Mouse (Mus musculus) spleen, adult 18-20 months (tissue): Measurements from ENCODE around the gene Apc2.

ENCODE experiments used
- DNase-seq, 2 experiments: peaks; one replicate each; pipeline ENCODE4 v3.0.0; 2022; ENCODE audit warnings: mixed read lengths in 2 of 2

The Apc2 gene

DNA sequence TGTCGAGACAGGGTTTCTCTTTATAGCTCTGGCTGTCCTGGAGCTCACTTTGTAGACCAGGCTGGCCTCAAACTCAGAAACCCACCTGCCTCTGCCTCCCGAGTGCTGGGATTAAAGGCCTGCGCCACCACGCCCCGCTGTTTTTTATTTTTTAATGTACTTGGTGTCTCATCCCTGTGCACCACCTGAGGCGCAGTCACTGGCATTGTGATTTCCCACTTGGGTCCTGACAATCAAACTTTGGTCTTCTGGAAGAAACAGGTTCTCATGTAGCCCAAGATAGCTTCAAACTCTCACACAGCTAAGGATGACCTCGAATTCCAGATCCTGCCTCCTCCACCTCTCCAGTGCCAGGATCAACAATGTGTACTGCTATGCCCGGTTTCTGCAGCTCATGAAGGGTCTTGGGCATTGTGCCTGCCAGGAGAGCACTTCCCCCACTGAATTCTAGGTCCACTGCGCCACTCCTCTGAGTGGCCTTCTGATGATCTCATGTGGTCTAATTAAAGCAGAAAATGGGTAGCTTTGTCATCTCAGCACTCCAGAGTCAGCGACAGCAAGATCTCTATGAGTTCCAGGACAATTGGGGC, 32.9 kb upstream of the Apc2 start:
- no peak for DNase-seq

DNA sequence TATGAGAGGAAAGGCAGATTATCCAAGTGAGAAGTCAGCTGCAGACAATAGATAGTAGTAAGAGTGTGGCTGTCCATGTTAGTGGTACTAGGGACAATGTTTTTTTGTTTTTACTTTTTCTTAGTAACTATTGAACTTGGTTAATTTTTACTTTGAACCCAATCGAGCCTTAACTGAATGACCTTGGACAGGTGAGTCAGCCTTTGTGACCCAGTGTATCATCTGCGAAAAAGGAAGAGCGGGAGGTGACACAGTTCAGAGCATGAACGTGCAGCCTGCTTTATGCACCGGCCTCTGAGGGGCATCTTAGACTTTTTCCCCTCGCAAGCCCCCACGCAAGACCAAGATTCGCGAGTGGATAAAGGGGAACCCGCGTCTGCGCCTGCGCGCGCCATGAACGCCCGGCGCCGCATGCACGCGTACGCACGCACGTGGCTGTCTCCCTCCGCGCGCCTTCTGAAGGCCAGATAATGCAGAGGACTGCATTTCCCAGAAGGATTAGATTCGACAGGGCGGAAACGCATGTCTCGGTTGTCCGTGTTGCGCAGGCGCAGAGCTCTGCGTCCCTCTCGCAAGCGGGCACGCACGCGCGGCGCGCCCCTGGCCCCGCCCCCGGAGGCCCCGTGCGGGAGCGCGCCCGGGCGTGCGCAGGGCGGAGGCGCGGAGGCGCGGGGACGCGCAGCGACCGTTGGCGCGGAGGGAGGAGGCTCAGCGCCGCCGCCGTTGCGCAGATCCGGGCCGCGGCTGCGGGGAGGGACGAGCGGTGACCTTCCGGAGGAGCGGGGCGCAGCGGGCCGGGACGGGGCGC, 31.2 kb upstream of the Apc2 start:
- DNase-seq, result peak; percentile 98

DNA sequence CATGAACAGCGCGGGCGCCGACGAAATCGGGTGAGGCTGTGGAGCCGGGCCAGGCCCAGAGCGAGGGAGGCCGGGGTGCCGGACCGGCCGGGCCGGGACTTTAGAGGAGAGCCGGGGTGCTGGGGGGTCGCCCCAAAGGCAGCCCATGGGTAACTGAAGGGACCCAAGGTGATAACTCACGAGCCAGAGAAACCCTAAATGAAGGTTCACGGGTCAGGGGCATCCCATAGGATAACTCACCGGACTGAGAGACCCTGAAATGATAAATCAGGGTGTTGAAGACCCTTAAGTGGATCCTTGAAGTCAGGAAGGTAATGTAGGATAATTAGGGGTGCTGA, 30.7 kb upstream of the Apc2 start:
- DNase-seq, result no peak

DNA sequence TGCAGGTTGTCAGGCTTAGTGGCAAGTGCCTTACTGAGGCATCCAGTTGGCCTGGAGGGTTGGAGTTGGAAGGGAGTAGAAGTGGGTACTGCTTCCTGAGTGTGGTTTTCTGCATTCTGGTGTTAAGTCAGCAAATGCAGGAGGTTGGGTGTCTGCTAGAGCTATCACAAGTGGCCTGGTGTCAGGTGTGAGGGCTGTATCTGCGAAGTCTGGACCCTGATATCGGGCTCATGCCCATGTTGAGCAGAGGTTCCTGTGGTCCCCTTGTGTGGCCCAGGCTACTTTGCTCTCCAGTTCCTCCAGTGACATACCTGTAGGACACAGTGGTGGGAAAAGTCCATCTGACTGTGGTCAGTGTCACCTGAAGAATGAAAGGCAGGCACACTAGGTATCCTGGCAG, 25.7 kb upstream of the Apc2 start:
- DNase-seq, result no peak

DNA sequence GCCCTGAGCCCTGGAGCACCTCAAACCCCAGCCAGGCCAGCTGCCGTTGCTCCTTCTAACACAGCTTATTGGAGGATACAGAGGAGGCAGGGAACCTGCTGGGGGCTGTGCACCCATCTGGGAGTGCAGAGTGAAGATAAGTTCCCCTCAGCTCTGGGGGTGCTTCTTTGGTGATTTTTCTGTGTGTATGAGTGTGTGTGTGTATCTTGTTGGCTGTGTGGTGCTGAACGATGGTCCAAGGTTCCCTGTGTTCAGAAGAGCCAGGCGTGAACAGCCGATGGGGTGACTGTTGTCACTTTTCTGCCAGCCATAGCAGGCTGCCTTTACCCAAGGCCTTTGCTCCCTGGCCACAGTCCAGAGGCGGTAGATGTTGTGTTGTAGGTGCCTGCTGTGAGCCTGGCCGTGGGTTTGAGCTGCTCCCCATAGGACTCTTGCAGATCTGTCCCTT, 25.0 kb upstream of the Apc2 start:
- no peak for DNase-seq

DNA sequence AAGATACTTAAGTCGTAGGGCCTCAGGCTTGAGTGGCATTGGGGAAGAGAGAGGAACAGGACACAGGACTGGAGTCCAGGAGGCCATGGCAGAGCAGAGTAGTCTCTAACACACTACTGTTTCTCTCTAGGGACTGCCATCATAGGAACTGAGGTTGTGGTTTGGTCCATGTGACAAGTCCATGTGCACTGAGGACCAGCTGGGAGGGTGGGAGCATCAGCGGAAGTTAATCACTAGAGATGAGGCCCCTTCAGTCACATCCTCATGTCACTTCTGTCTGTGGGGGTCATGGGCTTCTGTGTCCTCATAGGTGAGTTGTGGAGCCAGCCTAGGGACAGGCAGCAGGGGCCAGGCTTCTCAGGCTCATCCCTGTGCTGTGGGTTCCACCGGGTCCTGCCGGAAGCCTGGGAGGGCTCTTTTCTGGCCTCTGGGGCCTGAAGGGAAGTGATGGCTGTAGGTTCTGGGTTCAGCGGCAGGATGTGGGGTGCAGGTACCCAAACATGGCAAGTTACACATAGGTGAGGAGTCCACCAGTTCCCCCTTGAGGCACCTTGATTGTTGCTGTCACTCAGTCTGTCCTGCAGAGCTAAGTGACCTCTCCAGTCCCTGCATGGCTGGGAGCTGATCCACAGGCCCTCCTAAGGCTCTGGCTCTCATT, 24.5 kb upstream of the Apc2 start:
- no peak for DNase-seq

DNA sequence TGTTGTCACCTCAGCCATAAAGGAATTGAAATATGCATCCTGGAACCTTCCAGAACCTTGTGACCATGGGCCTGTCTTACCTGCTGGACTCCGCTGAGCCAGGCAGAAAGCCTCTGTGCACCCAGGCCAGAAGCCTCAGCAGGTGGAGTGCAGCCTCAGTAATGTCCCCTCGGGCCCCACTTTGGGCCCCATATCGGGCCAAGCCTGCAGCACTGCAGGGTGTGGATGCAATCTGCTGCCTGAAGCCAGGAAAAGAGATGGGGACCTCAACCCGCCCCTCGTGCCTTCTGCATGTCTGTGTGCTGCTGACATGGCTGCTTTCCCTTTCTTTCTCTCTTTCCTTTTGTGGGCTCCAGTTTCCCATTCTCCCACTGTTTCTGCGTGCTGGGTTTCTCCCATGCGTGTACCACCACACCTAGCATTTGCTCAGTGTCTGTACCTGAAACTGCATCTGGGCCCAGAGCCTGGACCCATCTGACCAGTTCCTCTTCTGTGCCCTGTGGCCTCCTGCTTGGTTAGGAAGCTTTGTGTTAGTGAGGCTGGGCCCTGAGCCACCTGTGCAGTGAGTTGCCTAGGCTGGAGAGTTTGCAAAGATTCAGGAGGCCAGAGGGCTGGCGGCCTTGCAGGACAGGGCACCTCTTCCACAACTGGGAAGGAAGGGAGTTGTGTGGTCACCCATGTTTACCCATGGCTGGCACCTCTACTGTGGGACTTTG, 23.7 kb upstream of the Apc2 start:
- no peak for DNase-seq

DNA sequence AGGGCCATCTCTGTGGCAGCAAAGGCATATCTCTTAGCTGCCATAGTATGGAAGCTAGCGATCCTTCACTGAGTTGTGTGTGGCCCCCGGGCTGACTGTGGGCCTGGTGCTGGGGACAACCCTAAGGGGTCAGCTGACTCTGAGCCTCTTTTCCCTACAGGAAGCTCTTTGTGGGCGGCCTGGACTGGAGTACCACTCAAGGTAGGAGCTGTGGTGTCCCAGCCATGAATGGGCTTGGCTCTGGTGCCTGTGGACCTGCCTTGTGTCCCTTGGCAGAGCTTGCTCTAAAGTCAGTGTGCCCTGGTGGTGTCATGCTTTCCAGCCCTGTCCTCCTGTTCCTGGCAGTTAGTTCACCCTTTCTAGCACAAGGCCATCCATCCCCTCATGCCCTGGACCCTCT, 21.9 kb upstream of the Apc2 start:
- DNase-seq, result no peak

DNA sequence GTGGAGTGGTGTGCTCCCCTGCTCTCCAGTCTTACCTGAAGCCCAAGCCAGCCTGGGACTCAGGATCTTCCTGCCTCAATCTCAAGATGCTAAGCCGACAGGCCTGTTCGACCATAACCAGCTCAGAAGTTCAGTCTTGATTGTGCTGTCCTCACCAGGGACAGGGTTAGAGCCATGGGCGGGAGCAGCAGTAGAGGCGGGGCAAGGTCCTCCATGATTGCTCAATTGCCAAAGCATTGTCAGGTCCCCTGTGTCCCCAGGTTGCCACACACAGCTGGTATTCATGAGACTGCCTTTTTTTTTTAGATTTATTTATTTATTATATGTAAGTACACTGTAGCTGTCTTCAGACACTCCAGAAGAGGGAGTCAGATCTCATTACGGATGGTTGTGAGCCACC, 19.5 kb upstream of the Apc2 start:
- DNase-seq, result no peak

DNA sequence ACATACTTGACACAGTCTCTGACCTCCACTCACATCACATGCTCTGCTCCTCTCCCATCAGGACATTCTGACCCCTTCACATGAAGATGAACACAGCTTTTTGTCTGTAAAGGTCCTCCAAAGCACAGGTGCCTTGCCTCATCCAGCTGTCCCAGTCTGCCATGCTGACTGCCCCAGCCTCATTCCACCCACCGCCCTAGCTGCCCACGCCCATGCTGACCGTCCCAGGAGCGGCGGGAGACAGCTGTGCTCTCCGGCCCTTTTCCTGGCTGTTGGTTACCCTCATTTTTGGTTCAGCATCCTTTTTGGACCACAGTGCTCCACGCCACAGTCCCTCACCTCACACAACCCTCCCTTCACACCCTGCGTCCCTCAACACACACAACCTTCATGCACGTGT, 17.4 kb upstream of the Apc2 start:
- DNase-seq, result no peak

DNA sequence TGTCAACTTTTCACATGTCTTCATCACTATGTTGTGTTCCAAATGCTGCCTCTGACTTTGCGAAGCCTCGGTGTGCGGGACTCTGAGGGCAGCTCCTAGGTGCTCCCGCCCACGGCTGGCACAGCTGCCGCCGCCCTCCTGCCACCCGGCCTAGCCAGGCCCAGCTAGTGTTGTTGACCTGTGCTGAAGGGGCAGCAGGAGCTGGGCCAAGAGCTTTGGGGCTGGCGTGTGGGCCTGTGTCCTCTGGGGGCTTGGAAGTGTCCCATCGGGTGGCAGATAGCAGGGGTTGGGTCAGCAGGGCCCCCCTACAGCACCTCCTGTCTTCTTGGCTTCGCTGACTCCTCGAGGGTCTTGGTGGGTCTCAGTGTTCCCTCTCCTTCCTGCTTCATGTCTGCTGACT, 16.5 kb upstream of the Apc2 start:
- no peak for DNase-seq

DNA sequence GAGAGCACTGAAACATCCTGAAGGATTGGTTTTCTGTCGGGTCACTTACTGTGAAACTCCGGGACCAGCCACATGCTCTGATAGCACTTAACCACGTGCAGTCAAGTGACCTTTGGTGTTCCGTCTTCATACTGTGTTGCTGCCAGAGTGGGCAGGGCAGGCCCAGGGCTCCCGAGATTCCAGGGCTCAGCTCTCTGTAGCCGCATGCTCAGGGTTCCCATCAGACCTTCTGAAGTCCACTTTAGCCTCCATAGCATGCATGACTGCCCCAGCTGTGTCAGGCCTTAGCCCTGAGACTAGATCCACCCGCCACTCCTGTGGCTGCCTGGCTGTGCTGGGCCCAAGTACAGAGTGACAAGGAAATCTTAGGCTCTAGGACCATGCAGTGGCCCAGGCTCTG, 14.5 kb upstream of the Apc2 start:
- DNase-seq, result no peak

DNA sequence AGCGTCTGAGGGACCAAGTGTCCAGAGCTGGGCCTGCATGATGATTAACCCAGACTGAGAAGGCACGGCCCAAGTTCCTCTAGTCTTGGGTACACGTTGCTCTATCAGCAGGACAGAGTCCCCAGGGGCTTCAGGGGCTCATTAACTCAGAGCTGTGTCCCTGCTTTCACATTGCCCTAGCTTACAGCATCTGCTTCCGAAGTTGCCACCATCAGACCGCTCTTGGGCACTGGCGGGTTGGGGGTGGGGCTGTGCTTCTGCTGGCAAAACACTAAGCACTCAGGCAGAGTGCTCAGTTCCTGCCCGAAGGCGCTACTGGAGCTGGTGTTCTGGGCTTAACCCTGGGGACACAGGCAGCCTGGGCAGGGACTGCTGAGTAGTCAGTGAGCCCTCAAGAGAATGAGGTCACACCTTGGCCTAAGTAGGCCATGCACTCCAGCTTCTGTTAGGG, 13.8 kb upstream of the Apc2 start:
- DNase-seq, result no peak

DNA sequence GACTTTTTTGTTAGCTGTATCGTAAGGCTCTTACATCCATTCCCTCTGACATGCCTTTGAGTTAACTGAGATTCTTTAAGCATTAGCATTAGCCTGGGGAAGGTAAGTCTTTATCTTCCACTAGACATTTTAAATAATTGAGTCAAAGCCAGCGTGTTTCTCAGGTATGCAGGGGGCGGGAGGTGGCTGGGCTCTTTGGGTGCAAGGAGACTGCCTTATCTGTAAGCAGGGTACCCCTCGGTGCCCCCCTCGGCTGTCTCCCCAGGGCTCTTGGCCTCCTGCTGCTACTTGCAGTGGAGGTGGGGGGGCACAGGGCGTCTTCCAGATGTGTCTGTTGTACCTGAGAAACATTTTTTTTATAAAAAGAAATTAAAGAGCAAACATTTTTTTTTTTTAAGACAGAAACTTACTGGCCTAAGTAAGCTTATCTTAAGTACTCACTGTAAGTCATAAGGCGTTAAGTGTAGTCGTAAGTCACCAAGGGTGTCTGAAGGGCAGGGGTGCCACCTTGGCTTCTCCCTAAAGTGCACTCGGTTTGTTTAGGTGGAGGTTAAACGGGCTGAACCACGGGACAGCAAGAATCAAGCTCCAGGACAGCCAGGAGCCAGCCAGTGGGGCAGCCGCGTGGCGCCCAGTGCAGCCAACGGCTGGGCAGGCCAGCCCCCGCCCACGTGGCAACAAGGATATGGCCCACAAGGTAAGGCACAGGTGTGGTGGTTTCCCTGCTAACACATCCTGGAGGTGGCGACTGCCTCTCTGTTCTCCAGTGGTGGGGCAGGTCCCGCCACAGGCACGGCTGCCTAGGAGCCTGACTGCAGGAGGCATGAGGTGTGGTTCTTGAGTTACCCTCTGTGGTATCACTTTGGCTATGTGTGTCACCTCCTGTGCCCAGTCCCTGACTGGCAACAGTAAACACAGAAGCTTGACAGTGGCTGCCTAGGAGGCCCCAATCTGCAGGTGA, 13.0 kb upstream of the Apc2 start:
- no peak for DNase-seq

DNA sequence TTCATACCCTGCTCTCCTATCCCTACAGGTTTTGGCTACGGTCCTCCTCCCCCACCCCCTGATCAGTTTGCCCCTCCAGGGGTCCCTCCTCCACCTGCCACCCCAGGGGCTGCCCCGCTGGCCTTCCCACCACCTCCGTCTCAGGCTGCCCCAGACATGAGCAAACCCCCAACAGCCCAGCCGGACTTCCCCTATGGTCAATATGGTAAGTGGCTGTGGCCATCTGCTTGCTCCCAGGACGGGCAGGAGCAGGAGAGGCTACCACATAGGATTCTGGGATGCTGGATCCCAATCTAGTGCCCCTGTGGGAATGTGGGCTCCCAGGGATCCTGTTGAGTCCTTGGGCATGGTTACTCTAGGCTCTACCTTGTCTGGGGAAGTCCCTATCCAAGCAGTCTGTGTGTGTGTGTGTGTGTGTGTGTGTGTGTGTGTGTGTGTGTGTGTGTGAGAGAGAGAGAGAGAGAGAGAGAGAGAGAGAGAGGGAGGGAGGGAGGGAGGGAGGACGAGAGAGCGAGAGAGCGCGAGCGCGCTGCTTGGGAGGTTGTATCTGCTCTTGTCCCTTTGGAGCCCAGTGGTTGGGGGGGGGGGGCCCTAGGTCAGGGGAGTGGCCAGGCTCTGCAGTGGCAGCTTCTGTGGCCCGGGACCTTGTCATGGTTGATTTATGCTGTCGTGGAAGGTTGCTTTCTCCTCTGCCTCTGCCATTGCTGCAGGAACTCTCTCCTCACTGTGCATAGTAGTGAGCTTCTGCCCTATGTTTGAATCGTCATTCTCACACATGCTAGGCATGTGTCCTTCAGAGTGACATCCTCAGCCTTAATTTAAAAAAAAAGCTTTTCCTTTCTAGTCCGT, 10.3 kb upstream of the Apc2 start:
- no peak for DNase-seq

DNA sequence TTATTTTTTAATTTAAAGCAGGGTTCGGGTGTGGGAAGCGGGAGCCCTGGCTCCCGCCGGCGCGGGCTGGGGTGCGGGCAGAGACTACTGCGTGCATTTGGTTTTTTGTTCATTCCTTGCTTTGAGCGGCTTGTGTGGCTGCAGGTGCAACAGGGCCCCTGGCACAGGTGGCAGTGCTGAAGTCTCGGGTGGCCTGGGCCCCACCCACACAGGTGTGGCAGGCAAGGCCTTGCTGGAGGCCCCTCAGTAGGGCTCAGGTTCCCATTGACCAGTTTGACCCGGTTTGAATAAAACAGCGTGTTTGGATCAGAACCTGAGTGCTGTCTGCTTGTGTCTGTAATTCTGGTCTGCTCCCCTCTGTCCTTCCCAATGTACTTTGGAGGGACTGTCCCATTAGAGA, 7.7 kb upstream of the Apc2 start:
- no peak for DNase-seq

DNA sequence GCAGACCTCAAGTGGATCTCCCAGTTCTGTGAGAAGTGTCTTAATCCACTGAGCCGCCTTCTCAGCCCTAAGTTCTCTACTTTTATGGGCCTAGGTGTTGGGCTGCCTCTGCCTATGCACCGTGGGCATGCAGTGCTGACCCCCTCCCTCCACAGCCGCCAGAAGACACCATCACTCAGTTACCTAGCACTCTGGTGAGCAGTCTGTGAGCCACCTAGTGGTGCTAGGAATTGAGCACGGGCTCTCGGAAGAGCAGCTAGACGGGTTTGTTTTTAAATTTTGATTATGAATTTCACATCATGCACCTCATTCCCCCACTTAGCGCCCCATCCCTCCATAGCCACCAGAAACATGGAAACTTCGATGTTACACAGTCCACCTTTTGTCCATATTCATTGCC, 7.1 kb upstream of the Apc2 start:
- no peak for DNase-seq

DNA sequence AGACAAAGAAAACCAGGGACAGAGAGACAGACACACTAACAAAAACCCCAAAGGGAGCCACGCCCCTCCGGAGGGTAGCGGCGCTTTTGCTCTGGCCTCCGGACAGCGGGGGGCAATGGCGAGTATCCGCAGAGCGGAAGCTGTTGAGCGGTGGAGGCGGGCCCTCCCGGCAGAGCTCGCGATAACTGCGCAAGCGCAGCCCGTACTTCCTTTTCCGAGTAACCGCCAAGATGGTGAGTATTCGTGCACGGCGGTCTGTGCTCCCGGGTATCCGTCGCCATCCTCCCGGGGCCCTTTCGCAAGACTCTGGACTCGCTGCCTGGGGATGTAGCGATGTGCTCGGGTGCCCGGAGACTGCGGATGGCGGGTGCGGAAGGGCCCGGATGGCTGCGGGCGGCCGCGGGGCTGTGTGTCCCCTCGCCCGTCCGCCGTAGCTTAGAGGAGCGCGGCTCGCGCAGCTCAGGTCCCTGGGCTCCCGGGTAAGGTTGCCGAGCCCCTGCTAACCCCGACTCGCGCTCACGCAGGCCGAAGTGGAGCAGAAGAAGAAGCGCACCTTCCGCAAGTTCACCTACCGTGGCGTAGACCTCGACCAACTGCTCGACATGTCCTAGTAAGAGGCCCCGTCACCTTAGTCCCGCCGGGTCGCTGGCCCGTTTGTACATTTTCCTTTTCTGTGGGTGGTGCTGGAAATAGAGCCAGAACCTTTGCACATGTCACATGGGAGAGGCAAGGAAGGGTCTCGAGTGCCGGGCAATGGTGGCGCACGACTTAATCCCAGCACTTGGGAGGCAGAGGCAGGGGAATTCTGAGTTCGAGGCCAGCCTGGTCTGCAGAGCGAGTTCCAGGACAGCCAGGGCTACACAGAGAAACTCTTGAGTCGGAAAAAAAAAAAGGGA, 3.3 kb upstream of the Apc2 start, which contains the start of gene Rps15:
Gene Rps15, plus strand, starts transcription at position 203 of the 896 bp plus-strand sequence.
- DNase-seq, result peak; percentile 90 to 93

DNA sequence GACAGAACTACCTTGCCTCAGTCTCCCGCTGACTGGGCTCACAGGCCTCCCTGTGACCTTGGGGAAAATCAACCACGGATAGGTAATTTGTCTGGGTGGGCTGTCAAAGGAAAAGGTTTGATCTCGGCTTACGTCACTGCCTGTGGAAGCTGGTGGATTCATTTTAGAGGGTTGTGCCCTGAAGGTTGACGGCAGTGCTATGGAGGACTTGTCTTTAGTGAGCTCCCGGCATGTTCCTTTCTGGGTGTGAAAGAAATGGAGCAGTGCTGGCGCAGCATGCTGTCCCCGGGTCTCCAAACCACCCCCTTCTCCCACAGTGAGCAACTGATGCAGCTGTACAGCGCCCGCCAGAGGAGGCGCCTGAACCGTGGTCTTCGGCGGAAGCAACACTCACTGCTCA, 2.5 kb upstream of the Apc2 start:
- no peak for DNase-seq

DNA sequence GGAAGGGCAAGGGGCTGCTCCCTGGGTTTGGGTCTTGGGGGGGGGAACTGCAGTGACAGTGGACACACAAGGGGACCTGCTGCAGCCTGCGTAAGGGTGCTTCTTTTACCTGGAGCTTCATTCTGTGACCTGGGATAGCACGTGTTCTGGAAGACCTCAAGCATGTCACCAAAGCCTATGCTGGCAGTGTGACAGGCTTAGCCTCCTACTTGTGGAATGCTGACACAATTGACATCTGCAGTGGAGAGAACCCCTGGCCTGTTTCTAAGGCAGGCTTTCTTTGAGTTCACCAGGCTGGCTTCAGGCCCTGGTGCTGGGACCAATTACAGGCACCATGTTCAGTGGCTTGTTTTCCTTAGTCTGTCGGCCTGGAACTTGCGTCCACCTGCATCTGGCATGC, 1.5 kb upstream of the Apc2 start:
- no peak for DNase-seq
